Mouse (Mus musculus) right cerebral cortex, postnatal 10 days (tissue): ENCODE measurements around the gene Olfr777.
"Not testable (repeated sequence)": the region's sequence is repeated elsewhere in the genome, so short reads cannot be mapped to it uniquely, and the experiment has no call there.

ENCODE experiments used
- DNase-seq, 2 experiments: peaks; one replicate each; pipeline ENCODE4 v3.0.0; 2021; ENCODE audit warnings: low spot score in 2 of 2

Olfr777 gene

GRCm38 (mm10) chr10:129271081-129271535, at the start of gene Olfr777:
Gene Olfr777 (minus strand): TSS chr10:129271485.
- DNase-seq, result no peak

GRCm38 (mm10) chr10:129317817-129318216, 46.5 kb upstream of the Olfr777 start, which contains the start of gene Olfr780:
Gene Olfr780 (plus strand): TSS chr10:129318117.
- no peak for DNase-seq

GRCm38 (mm10) chr10:129313521-129313920, 42.2 kb upstream of the Olfr777 start:
- not testable (repeated sequence) for DNase-seq

GRCm38 (mm10) chr10:129312973-129313372, 41.7 kb upstream of the Olfr777 start:
- not testable (repeated sequence) for DNase-seq

- no peak for DNase-seq
These were observed 12.5 kb downstream of the Olfr777 start, which contains the start of gene Olfr776 for GRCm38 (mm10) chr10:129258827-129259226. Gene Olfr776 (plus strand): TSS chr10:129259127.

- no peak for DNase-seq
These were observed 23.2 kb downstream of the Olfr777 start, which contains the start of gene Olfr775 for GRCm38 (mm10) chr10:129248112-129248511. Gene Olfr775 (plus strand): TSS chr10:129248412.

GRCm38 (mm10) chr10:129235904-129236303, 35.4 kb downstream of the Olfr777 start, which contains the start of gene Olfr774:
Gene Olfr774 (plus strand): TSS chr10:129236204.
- no peak for DNase-seq

- DNase-seq, result no peak
These were observed 40.5 kb downstream of the Olfr777 start for GRCm38 (mm10) chr10:129230737-129231136.
